Mouse (Mus musculus) embryo, embryonic 10 days (tissue): ENCODE data around the gene Colca2.

Experiments
- DNase-seq: peaks from one replicate; pipeline ENCODE4 v3.0.0-alpha.2; 2015; ENCODE audit warnings: low spot score

Gene Colca2

GRCm38 (mm10) chr9:51272102-51272501, 6.3 kb downstream of the Colca2 start:
- no peak for DNase-seq

GRCm38 (mm10) chr9:51271073-51271472, 7.3 kb downstream of the Colca2 start:
- DNase-seq: no peak

- no peak for DNase-seq
Measured at GRCm38 (mm10) chr9:51268852-51269251, 9.5 kb downstream of the Colca2 start.

GRCm38 (mm10) chr9:51258426-51258825, 19.9 kb downstream of the Colca2 start:
- no peak for DNase-seq

- no peak for DNase-seq
Measured at GRCm38 (mm10) chr9:51256780-51257502, 21.4 kb downstream of the Colca2 start.

- DNase-seq: no peak
Measured at GRCm38 (mm10) chr9:51238741-51239385, 39.5 kb downstream of the Colca2 start.

- no peak for DNase-seq
Measured at GRCm38 (mm10) chr9:51232163-51232562, 46.2 kb downstream of the Colca2 start.

- no peak for DNase-seq
Measured at GRCm38 (mm10) chr9:51230701-51231389, 47.5 kb downstream of the Colca2 start.

- no peak for DNase-seq
Measured at GRCm38 (mm10) chr9:51225636-51226166, 52.7 kb downstream of the Colca2 start.
